In genomic region chr2:44060716-44061115, GRCm38 (mm10) we compare ENCODE assay signal across 12 mouse cellular contexts.
DNase-seq lines count a peak whose midpoint lies in the region; ATAC-seq and TF ChIP-seq lines count a peak whose summit lies in the region.
"Had no signal": no experiment of that assay in that cellular context is flagged by ENCODE, and none has a peak within 500 bp of the region (broad histone marks: within the 10 kb centered on the region; RNA-seq: fewer than 3 reads in every experiment).

No protein-coding gene starts in this region.

- no peak overlapping the region for H3K4me2 ChIP-seq in hindbrain, embryonic 14.5 days (replicated peaks)
- no peak overlapping the region for H3K4me2 ChIP-seq in hindbrain, embryonic 13.5 days
- no peak overlapping the region for H3K4me2 ChIP-seq in lung, postnatal 0 days (replicated peaks; ENCODE audit: low read depth, low read length)
- H3K4me2 ChIP-seq: liver, embryonic 15.5 days had no signal

- H3K27ac ChIP-seq in hindbrain, embryonic 14.5 days = no peak overlapping the region
- H3K27ac ChIP-seq in hindbrain, embryonic 13.5 days = no peak overlapping the region
- no peak overlapping the region for H3K27ac ChIP-seq in lung, postnatal 0 days (ENCODE audit: low read length)
- H3K27ac ChIP-seq in embryonic facial prominence, embryonic 10.5 days (replicated peaks) = no peak overlapping the region
- H3K27ac ChIP-seq: liver, embryonic 15.5 days had no signal

- no peaks in the 10 kb centered on the region for H3K27me3 ChIP-seq in hindbrain, embryonic 14.5 days (ENCODE audit: control insufficient read depth, insufficient read depth, low read length)
- no peaks in the 10 kb centered on the region for H3K27me3 ChIP-seq in hindbrain, embryonic 13.5 days
- H3K27me3 ChIP-seq in lung, postnatal 0 days (replicated peaks; ENCODE audit: insufficient read depth, low read length) = no peaks in the 10 kb centered on the region
- no peaks in the 10 kb centered on the region for H3K27me3 ChIP-seq in embryonic facial prominence, embryonic 10.5 days (replicated peaks; ENCODE audit: low read depth, poor library complexity, severe bottlenecking)
- H3K27me3 ChIP-seq: liver, embryonic 15.5 days had no signal

- no peaks in the 10 kb centered on the region for H3K9me3 ChIP-seq in hindbrain, embryonic 14.5 days (ENCODE audit: control insufficient read depth, low read length)
- H3K9me3 ChIP-seq in hindbrain, embryonic 13.5 days = no peaks in the 10 kb centered on the region
- H3K9me3 ChIP-seq in lung, postnatal 0 days (ENCODE audit: low read length) = no peaks in the 10 kb centered on the region
- H3K9me3 ChIP-seq in embryonic facial prominence, embryonic 10.5 days = no peaks in the 10 kb centered on the region
- H3K9me3 ChIP-seq: liver, embryonic 15.5 days had no signal

- TF ChIP-seq CTCF in lung, postnatal 0 days (IDR thresholded peaks at IDR 0.05) = peak; percentile 52
- TF ChIP-seq CTCF in lung, adult 2 months (IDR thresholded peaks at IDR 0.05; ENCODE audit: insufficient read depth, low read length) = no peak

- 66% methylated on average over 8 of the region's 8 CpGs for WGBS in hindbrain, embryonic 14.5 days
- WGBS in hindbrain, embryonic 13.5 days = 78% methylated on average over 8 of the region's 8 CpGs
- WGBS in lung, postnatal 0 days = 68% methylated on average over 8 of the region's 8 CpGs
- WGBS in lung, adult 2 months = 67% methylated on average over 8 of the region's 8 CpGs
- 59% methylated on average over 8 of the region's 8 CpGs for WGBS in embryonic facial prominence, embryonic 10.5 days

- DNase-seq in hindbrain, embryonic 14.5 days (ENCODE audit: low spot score) = peak; percentile 26
- peak; percentile 20 for DNase-seq in lung, postnatal 0 days (ENCODE audit: low spot score)
- DNase-seq in lung, adult 2 months = no peak
- peak; percentile 18 for DNase-seq in embryonic facial prominence, embryonic 10.5 days (ENCODE audit: low spot score)
- peak; percentile 38 for DNase-seq in layer of hippocampus, adult 9-11 months
- DNase-seq in urinary bladder, postnatal 25 days (ENCODE audit: low spot score) = no peak
- DNase-seq in gastrocnemius, postnatal 25 days = no peak
- DNase-seq: thymus, postnatal 36 days had no signal

- no peak overlapping the region for H3K9ac ChIP-seq in hindbrain, embryonic 14.5 days
- H3K9ac ChIP-seq in hindbrain, embryonic 13.5 days = no peak overlapping the region
- H3K9ac ChIP-seq in lung, postnatal 0 days (replicated peaks; ENCODE audit: low read depth) = no peak overlapping the region
- H3K9ac ChIP-seq: liver, embryonic 15.5 days had no signal

- no peak for ATAC-seq in hindbrain, embryonic 14.5 days (ENCODE audit: low FRiP score)
- ATAC-seq in hindbrain, embryonic 13.5 days (ENCODE audit: low FRiP score) = no peak
- ATAC-seq in lung, postnatal 0 days = no peak
- ATAC-seq: CD4-positive, CD25-positive, alpha-beta regulatory T cell, adult 4 months had no signal

- H3K36me3 ChIP-seq in hindbrain, embryonic 14.5 days (replicated peaks; ENCODE audit: control insufficient read depth, insufficient read depth) = no peaks in the 10 kb centered on the region
- no peaks in the 10 kb centered on the region for H3K36me3 ChIP-seq in hindbrain, embryonic 13.5 days
- no peaks in the 10 kb centered on the region for H3K36me3 ChIP-seq in lung, postnatal 0 days (ENCODE audit: insufficient read depth, low read length)
- H3K36me3 ChIP-seq in embryonic facial prominence, embryonic 10.5 days (replicated peaks) = no peaks in the 10 kb centered on the region
- H3K36me3 ChIP-seq: liver, embryonic 15.5 days had no signal

- no peak for TF ChIP-seq POLR2A in lung, adult 2 months (IDR thresholded peaks at IDR 0.05; ENCODE audit: borderline replicate concordance, extremely low read depth, low read depth, low read length)

- H3K4me3 ChIP-seq in hindbrain, embryonic 14.5 days (replicated peaks; ENCODE audit: low read length) = no peak overlapping the region
- H3K4me3 ChIP-seq in hindbrain, embryonic 13.5 days = no peak overlapping the region
- H3K4me3 ChIP-seq in lung, postnatal 0 days (ENCODE audit: low read depth, low read length) = no peak overlapping the region
- H3K4me3 ChIP-seq in lung, adult 2 months (replicated peaks; ENCODE audit: extremely low read depth, low read depth, low read length) = no peak overlapping the region
- no peak overlapping the region for H3K4me3 ChIP-seq in embryonic facial prominence, embryonic 10.5 days
- H3K4me3 ChIP-seq: liver, embryonic 15.5 days; myocyte had no signal

- H3K4me1 ChIP-seq in hindbrain, embryonic 14.5 days (replicated peaks; ENCODE audit: control insufficient read depth, insufficient read depth, low read length) = no peaks in the 10 kb centered on the region
- H3K4me1 ChIP-seq in hindbrain, embryonic 13.5 days (replicated peaks) = no peaks in the 10 kb centered on the region
- H3K4me1 ChIP-seq in lung, postnatal 0 days (ENCODE audit: insufficient read depth, low read depth, low read length) = no peaks in the 10 kb centered on the region
- no peaks in the 10 kb centered on the region for H3K4me1 ChIP-seq in lung, adult 2 months (ENCODE audit: control insufficient read depth, insufficient read depth, low read length)
- peaks cover 7% of the 10 kb centered on the region; the same call in 1 of the 2 replicates for H3K4me1 ChIP-seq in embryonic facial prominence, embryonic 10.5 days
- H3K4me1 ChIP-seq: liver, embryonic 15.5 days had no signal

- TF ChIP-seq EP300 in lung, postnatal 0 days (IDR thresholded peaks at IDR 0.05) = no peak

Comparison
In these comparisons a context has a peak if more than half of its experiments do, and no peak if none do; other contexts are left out.
1. DNase-seq: peak in hindbrain, embryonic 14.5 days (single experiment), lung, postnatal 0 days (single experiment), embryonic facial prominence, embryonic 10.5 days (single experiment) and layer of hippocampus, adult 9-11 months (single experiment); none in lung, adult 2 months (single experiment), urinary bladder, postnatal 25 days (single experiment) and gastrocnemius, postnatal 25 days (single experiment).